Mouse (Mus musculus) testis, postnatal 14 days (tissue): ENCODE results near the gene Ppp6r1.
A peak's percentile ranks its signal among the peaks of the same experiment; 100 is the strongest.

Experiments
- DNase-seq: peaks from one replicate; pipeline ENCODE4 v3.0.0; 2021; ENCODE audit warnings: low spot score

Gene Ppp6r1

DNA sequence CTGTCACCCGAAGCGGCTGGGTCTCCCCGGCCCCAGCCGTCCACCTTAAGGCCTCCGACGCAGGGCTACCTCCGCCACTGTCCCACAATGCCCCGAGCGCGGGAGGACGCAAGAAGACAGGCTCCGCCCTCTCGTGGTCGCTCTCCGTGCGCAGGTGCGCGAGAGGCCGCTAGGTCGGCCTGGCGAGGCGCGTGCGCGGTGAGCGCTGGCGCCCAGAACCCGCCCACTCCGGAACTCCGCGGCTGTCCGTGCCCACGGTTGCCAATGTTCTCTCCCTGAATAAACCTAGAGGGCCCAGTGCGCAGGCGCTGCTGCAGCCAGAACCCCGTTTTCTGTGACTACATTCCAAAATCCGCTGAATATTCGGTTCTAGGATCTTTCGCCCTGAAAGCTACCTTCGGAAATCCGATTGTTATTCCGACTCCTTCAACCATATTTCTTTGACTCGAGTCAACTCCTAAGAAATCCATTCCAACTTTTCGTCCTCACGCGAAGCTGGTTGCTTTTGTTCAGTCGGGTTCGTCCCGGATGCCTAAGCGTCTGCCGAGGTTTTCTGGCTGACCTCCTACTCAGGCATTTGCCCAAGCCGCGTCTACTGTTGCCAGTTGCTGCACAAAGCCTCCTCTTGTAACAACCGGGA is at the start of gene Ppp6r1:
TSS of gene Ppp6r1 (minus strand) at position 108 of the 640 bp plus-strand sequence.
- peak; percentile 98 for DNase-seq

- DNase-seq: peak; percentile 48
Observed at GRCm38 (mm10) chr7:4705098-4705497, 46.3 kb upstream of the Ppp6r1 start.

DNA sequence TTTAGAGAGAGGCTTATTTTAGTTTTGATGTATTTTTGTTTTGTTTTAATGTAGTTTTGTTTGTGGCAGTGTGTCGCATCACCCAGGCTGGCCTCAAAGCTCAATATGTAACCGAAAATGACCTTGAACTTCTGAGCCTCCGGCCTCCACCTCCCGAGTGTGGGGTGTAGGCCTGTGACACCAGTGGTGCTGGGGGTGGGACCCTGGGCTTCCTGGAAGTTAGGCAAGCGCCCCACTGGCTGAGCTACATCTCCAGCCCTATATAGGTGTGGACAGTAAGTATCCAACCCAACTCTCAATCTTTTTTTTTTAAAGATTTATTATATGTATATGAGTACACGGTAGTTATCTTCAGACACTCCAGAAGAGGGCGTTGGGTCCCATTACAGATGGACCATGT is 44.4 kb upstream of the Ppp6r1 start:
- DNase-seq: no peak

- no peak for DNase-seq
Observed at GRCm38 (mm10) chr7:4702334-4702733, 43.5 kb upstream of the Ppp6r1 start.

- DNase-seq: no peak
Observed at GRCm38 (mm10) chr7:4693004-4693403, 34.2 kb upstream of the Ppp6r1 start.

GRCm38 (mm10) chr7:4690951-4691653 is 32.3 kb upstream of the Ppp6r1 start:
- no peak for DNase-seq

- peak; percentile 77 for DNase-seq
Observed at GRCm38 (mm10) chr7:4690387-4690786, 31.6 kb upstream of the Ppp6r1 start, which contains the start of gene Brsk1. Gene Brsk1, plus strand, starts transcription at chr7:4690604.

- DNase-seq: peak; percentile 95
Observed at GRCm38 (mm10) chr7:4684632-4685417, 26.0 kb upstream of the Ppp6r1 start, which contains the start of gene Hspbp1. Gene Hspbp1, minus strand, starts transcription at chr7:4685068.

DNA sequence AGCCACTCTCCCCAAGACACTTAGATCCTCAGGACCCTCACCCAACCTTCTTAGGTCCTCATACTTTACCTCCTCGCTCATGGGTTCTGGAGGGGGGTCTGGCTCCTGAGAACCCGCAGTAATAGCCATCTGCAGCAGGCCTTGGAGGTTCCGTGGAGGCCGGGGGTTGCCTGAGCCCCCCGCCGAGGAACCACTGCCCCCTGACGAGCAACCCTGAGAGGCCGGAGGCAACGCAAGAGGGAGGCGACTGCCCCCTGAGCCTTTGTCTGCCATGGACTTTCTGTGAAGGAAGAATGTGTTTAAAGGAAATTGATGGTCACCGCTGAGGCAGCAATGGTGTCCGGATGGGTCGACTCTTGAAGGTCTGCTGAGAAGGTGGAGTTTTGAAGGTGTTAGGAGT is 25.4 kb upstream of the Ppp6r1 start:
- DNase-seq: no peak

GRCm38 (mm10) chr7:4683307-4683706 is 24.5 kb upstream of the Ppp6r1 start:
- no peak for DNase-seq

- DNase-seq: no peak
Observed at GRCm38 (mm10) chr7:4675200-4675599, 16.4 kb upstream of the Ppp6r1 start.

DNA sequence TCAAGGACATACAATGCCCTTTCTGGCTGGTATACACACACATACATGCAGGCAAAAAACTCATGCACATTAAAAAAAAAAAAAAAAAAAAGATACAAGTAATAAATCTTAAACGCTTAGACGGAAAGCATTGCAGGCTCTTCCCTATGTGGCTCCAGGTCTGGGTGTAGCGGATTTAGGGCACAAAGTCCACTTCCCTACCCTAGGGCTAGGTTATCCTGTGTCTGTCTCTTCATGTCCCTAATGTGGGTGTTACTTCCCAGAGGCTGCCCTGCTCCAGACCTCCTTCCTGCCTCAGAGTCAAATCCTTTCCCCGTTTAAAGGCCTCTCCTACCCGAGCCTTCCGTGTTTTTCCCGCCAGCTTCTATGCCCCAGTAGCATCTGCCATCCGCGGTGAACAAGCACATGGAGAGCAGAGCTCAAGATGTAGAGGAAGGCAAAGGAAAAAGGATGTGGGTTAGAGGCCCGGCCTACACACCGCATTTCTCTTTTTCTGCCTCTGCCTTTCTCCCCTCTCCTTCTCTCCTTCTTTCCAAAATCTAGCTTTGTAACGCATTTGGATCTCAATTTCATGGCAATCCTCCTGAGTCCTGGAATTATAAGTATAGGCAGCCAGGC is 15.4 kb upstream of the Ppp6r1 start:
- no peak for DNase-seq

- no peak for DNase-seq
Observed at GRCm38 (mm10) chr7:4671956-4672355, 13.1 kb upstream of the Ppp6r1 start.

DNA sequence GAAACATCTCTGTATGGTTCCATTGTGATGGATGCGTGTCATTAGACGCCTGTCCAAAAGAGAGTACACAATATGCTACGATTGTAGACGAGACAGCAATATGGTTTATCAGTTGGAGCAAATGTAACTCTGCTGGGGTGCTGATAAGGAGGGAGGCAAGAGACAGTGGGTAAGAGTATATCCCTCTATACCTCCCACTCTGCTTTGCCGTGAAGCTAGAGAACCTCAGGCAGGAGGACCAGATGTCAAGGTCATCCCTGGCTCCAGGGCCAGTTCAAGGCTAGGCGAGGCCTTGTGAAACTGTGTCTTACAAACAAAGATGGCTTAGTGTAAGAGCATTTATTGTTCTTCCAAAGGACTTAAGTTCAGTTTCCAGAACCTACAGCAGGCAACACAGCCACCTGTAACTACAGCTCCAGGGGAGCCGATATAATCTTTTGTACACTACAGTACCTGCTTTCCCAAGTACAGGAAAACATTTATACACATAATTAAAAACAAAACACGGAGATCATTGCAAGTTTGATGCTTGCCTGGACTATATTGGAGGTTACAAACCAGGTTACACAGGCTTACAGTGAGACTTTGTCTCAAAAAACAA is 11.9 kb upstream of the Ppp6r1 start:
- peak; percentile 46 for DNase-seq

GRCm38 (mm10) chr7:4669156-4669555 is 10.3 kb upstream of the Ppp6r1 start:
- no peak for DNase-seq

GRCm38 (mm10) chr7:4668506-4668905 is 9.7 kb upstream of the Ppp6r1 start:
- DNase-seq: no peak

DNA sequence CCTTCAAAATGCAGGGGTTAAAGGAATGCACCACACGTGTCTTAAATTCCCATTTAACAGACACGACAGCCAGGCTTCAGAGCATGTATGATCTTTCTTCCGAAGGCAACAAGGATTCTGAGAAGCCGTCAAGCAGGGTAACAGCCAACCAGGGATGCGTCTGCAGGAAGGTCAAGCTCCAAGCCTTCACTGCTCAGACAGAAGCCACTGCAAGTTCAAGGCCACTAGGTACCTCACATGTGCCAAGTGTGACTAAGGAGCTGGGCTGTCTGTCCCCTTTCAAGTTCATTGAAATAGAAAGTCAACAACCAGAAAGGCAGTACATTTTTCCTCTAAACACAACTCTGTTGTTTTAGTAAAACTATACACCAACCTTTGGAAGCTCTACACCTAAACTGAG is 8.1 kb upstream of the Ppp6r1 start:
- DNase-seq: no peak

DNA sequence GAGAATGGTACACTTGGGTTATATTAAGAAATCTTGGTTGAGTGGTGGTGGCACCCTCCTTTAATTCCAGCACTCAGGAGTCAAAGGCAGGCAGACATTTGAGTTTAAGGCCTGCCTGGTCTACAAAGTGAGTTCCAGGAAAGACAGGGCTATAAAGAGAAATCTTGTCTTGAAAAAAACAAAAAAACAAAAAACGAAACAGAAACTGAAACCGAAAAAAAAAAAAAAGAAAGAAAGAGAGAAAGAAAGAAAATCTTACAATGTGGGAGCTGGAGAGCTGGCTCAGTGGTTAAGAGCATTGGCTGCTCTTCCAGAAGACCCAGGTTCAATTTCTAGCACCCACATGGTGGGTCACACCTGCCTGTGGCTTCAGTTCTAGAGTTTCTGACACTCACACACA is 4.9 kb upstream of the Ppp6r1 start:
- DNase-seq: no peak

GRCm38 (mm10) chr7:4663179-4663578 is 4.4 kb upstream of the Ppp6r1 start:
- DNase-seq: no peak

DNA sequence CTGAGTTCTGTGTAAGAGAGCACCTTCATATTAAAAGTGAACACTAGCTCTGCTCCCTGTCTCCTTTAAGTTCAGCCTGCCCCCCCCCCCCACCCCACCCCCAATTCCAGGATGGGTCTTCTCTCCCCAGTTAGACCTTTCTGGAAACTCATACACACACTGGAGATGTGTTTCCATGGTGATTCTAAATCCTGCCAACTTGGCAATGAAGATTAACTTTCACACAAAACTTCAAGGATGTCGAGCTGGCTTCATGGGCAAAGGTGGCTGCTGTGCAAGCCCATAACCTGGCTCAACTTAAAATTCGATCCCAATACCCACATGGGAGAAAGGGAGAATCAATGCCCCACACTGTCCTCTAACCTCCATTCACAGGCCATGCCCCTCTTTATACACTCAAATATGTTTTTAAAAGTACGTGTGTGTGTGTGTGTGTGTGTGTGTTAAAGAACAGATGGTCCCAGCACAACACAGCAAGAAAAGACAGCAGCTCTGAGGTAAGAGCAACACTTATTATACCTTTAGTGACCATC is 1.2 kb upstream of the Ppp6r1 start:
- no peak for DNase-seq

DNA sequence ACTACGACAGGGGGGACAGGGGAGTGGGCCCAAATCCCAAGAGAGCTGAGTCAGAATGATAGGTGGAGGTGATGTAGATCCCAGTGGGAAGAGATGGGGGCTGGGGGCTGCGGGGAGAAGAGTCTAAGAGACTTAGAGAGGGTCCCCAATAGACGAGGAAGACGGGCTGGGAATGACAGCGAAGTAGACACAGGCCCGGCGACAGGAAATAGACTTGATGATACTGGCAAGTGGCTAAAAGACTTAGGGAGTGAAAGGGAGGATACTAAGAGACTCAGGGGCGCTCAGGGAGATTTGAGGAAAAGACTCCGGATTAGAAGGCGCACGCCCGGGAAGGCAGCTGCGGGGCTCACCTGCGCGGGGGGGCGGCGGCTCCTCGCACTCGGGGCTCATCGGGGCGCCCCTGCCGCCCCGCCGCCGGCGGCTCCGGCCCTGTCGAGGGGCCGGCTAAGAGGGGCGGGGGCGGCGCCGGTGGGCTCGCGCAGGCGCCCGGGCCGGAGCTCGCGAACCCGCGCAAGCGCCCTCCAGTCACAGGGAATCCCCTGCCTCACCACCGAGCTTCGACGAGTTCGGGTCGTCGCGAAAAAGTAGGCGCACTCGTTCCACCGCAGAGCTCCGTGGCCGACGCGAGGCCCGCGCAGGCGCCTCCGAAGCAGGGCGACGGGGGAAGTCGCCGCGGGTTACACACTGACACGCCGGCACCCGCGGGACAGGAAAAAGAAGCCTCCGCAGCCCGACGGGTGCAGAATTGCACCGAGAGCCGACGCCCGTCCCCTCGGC is 501 bp downstream of the Ppp6r1 start:
- no peak for DNase-seq
